Mouse (Mus musculus): ENCODE results near the gene Usp4. TPM values are rescaled to one million over a fixed set of nuclear protein-coding genes. Genes with fewer than 3 reads are reported as not detected.

The Usp4 gene
- polyA plus RNA-seq, 1 experiment = 89.4 TPM

DNA sequence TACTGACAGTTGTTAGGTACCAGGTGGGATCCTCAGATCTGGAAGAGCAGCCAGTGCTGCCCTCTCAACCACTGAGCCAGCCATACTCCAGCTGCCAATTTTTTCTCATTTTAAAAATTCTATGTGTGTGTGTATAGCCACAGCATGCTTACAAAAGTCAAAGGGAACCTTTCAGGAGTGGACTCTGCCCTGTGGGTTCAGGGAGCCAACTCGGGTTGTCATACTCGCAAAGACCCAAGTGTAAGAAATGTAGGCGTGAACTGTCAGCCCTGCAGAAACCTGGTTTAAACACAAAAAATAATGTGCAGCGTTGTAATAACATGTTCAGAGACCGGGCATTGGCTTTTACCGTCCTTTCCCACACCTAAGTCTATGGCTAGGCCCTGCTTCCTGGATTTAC, 46.5 kb downstream of the Usp4 start:
- Histone ChIP-seq H3K4me2 (ENCODE audit: low read depth) (no peak overlapping the region), H3K79me2 (ENCODE audit: control insufficient read depth, insufficient read depth) (no peaks in the 10 kb centered on the region), H3ac (ENCODE audit: control insufficient read depth, insufficient read length) (no peak overlapping the region), H3K36me3 (ENCODE audit: control insufficient read depth, insufficient read depth) (peaks cover 9% of the 10 kb centered on the region), H3K27me3 (ENCODE audit: control insufficient read depth, insufficient read depth, insufficient read length) (no peaks in the 10 kb centered on the region), H3K4me3 (no peak overlapping the region)
- no peak for TF ChIP-seq TCF3 (IDR thresholded peaks at IDR 0.05; ENCODE audit: insufficient read length, low read depth)
- TF ChIP-seq SRF (IDR thresholded peaks at IDR 0.05; ENCODE audit: control insufficient read depth, insufficient read length, low read depth) = no peak
- TF ChIP-seq CEBPB (IDR thresholded peaks at IDR 0.05; ENCODE audit: insufficient read depth, poor library complexity, severe bottlenecking) = no peak
- no peak for TF ChIP-seq TCF12 (IDR thresholded peaks at IDR 0.05; ENCODE audit: insufficient read depth, poor library complexity, severe bottlenecking)
- no peak for TF ChIP-seq MYOD1 (IDR thresholded peaks at IDR 0.05; ENCODE audit: control insufficient read depth in 1 of 3, insufficient read length in 2 of 3, low read depth in 2 of 3)
- TF ChIP-seq POLR2A (IDR thresholded peaks at IDR 0.05; ENCODE audit: insufficient read length, low read depth) = no peak
- no peak for TF ChIP-seq E2F4 (IDR thresholded peaks at IDR 0.05; ENCODE audit: insufficient read depth)
- TF ChIP-seq POLR2AphosphoS2 (IDR thresholded peaks at IDR 0.05; ENCODE audit: insufficient read length, low read depth) = no peak
- no peak for TF ChIP-seq MAX (IDR thresholded peaks at IDR 0.05; ENCODE audit: low read depth)
- TF ChIP-seq REST (IDR thresholded peaks at IDR 0.05; ENCODE audit: insufficient read depth, insufficient read length) = no peak
- TF ChIP-seq MYOG (IDR thresholded peaks at IDR 0.05; ENCODE audit: control insufficient read depth in 1 of 3, insufficient read depth in 1 of 3, insufficient read length in 2 of 3, low read depth in 2 of 3) = no peak
- TF ChIP-seq USF1 (IDR thresholded peaks at IDR 0.05; ENCODE audit: low read depth) = no peak

DNA sequence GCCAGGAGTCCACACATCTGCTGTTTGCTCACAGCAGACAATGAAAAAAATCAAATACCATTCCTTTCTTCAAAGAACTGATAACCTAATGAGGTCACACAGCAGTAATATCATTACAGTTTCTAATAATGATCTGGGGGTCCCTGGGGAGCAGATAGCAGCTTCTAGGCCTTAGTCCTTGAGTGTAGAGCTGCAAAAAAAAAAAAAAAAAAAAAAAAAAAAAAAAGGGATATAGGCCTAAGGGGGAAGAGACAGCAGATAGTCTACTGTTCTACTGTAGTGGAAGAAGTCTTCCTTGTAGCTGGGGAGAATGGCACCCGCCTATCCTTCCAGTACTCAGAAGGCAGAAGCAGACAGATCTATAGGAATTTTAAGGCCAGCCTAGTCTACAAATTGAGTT, 47.8 kb downstream of the Usp4 start:
- H3ac ChIP-seq (ENCODE audit: control insufficient read depth, insufficient read length) = no peak overlapping the region

DNA sequence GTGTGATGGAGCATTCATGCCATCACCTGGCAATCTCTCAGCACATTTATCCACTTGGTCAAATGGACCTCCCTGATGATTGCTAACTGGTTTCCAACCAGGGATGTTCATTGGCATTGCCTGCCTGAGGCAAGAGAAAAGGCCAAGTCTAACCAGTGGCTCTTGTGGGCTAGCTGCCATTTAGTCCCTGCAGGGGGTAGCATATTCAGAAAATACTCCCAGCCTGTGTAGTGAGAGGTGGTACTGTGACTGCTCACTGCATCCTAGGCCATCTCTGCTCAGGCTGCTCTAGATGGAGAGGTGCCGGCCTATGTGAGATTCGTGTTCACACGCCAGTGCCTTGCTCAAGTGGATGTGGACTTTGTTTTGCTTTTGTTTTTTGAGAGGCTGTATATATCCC, 50.7 kb downstream of the Usp4 start:
- Histone ChIP-seq H3K4me3 (no peak overlapping the region), H3K79me2 (ENCODE audit: control insufficient read depth, insufficient read depth) (no peaks in the 10 kb centered on the region), H3K4me2 (ENCODE audit: low read depth) (no peak overlapping the region), H3K36me3 (ENCODE audit: control insufficient read depth, insufficient read depth) (no peaks in the 10 kb centered on the region), H3K27me3 (ENCODE audit: control insufficient read depth, insufficient read depth, insufficient read length) (no peaks in the 10 kb centered on the region), H3ac (ENCODE audit: control insufficient read depth, insufficient read length) (no peak overlapping the region)
- TF ChIP-seq POLR2A (IDR thresholded peaks at IDR 0.05; ENCODE audit: insufficient read length, low read depth) (no peak), CEBPB (IDR thresholded peaks at IDR 0.05; ENCODE audit: insufficient read depth, poor library complexity, severe bottlenecking) (no peak), USF1 (IDR thresholded peaks at IDR 0.05; ENCODE audit: low read depth) (no peak), MYOG (IDR thresholded peaks at IDR 0.05; ENCODE audit: control insufficient read depth in 1 of 3, insufficient read depth in 1 of 3, insufficient read length in 2 of 3, low read depth in 2 of 3) (no peak), E2F4 (IDR thresholded peaks at IDR 0.05; ENCODE audit: insufficient read depth) (no peak), MAX (IDR thresholded peaks at IDR 0.05; ENCODE audit: low read depth) (no peak), TCF3 (IDR thresholded peaks at IDR 0.05; ENCODE audit: insufficient read length, low read depth) (no peak), TCF12 (IDR thresholded peaks at IDR 0.05; ENCODE audit: insufficient read depth, poor library complexity, severe bottlenecking) (no peak), REST (IDR thresholded peaks at IDR 0.05; ENCODE audit: insufficient read depth, insufficient read length) (no peak), POLR2AphosphoS2 (IDR thresholded peaks at IDR 0.05; ENCODE audit: insufficient read length, low read depth) (no peak), MYOD1 (IDR thresholded peaks at IDR 0.05; ENCODE audit: control insufficient read depth in 1 of 3, insufficient read length in 2 of 3, low read depth in 2 of 3) (no peak), SRF (IDR thresholded peaks at IDR 0.05; ENCODE audit: control insufficient read depth, insufficient read length, low read depth) (no peak)

More for the DNA sequence above, 47.8 kb downstream of the Usp4 start:
- TF ChIP-seq E2F4 (IDR thresholded peaks at IDR 0.05; ENCODE audit: insufficient read depth) (no peak), MYOG (IDR thresholded peaks at IDR 0.05; ENCODE audit: control insufficient read depth in 1 of 3, insufficient read depth in 1 of 3, insufficient read length in 2 of 3, low read depth in 2 of 3) (no peak), CEBPB (IDR thresholded peaks at IDR 0.05; ENCODE audit: insufficient read depth, poor library complexity, severe bottlenecking) (no peak), USF1 (IDR thresholded peaks at IDR 0.05; ENCODE audit: low read depth) (no peak), SRF (IDR thresholded peaks at IDR 0.05; ENCODE audit: control insufficient read depth, insufficient read length, low read depth) (no peak), TCF12 (IDR thresholded peaks at IDR 0.05; ENCODE audit: insufficient read depth, poor library complexity, severe bottlenecking) (no peak), REST (IDR thresholded peaks at IDR 0.05; ENCODE audit: insufficient read depth, insufficient read length) (no peak), POLR2AphosphoS2 (IDR thresholded peaks at IDR 0.05; ENCODE audit: insufficient read length, low read depth) (no peak), TCF3 (IDR thresholded peaks at IDR 0.05; ENCODE audit: insufficient read length, low read depth) (no peak), POLR2A (IDR thresholded peaks at IDR 0.05; ENCODE audit: insufficient read length, low read depth) (no peak), MYOD1 (IDR thresholded peaks at IDR 0.05; ENCODE audit: control insufficient read depth in 1 of 3, insufficient read length in 2 of 3, low read depth in 2 of 3) (no peak), MAX (IDR thresholded peaks at IDR 0.05; ENCODE audit: low read depth) (no peak)
- H3K27me3 ChIP-seq (ENCODE audit: control insufficient read depth, insufficient read depth, insufficient read length) = no peaks in the 10 kb centered on the region
- H3K36me3 ChIP-seq (ENCODE audit: control insufficient read depth, insufficient read depth) = peaks cover 9% of the 10 kb centered on the region
- H3K79me2 ChIP-seq (ENCODE audit: control insufficient read depth, insufficient read depth) = no peaks in the 10 kb centered on the region
- no peak overlapping the region for H3K4me2 ChIP-seq (ENCODE audit: low read depth)
- H3K4me3 ChIP-seq = no peak overlapping the region

DNA sequence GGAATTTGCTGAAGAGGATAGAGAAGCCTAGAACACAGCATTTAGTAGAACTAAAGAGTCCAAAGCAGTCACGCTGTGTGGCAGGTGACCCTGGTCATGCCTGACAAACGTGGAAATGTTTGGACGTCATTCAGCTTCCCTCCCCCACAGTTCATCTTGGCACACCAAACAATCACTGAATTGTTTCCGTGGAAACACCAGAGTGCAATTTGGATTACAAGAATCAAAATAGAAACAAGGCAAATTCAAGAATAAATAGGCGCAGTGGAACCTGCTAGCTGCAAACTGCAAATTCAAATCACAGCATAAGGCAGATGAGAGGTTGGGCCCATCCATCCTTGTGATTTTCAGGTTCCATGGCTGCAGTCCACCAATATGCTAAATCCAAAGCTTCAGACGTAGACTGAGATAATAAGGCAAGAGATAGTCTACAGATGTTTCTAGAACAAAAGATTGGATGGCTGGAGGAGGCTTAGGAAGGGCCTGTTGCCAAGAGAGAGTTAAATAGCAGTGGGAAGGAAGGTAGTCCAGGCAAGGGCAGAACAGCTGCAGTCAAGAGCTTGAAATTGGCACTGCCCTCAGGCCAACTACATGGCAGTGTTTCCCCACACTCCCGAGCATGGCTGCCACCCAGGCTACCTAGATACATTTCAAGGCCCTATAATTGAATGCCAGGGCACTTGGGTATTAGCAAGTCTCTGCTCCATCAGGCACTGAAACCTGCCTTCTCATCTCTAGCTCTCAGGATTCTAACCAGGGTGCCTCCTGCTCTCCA, 53.7 kb downstream of the Usp4 start:
- Histone ChIP-seq H3K4me2 (ENCODE audit: low read depth) (no peak overlapping the region), H3K27me3 (ENCODE audit: control insufficient read depth, insufficient read depth, insufficient read length) (no peaks in the 10 kb centered on the region), H3K36me3 (ENCODE audit: control insufficient read depth, insufficient read depth) (no peaks in the 10 kb centered on the region), H3K79me2 (ENCODE audit: control insufficient read depth, insufficient read depth) (no peaks in the 10 kb centered on the region), H3K4me3 (no peak overlapping the region), H3ac (ENCODE audit: control insufficient read depth, insufficient read length) (no peak overlapping the region)
- TF ChIP-seq SRF (IDR thresholded peaks at IDR 0.05; ENCODE audit: control insufficient read depth, insufficient read length, low read depth) = no peak
- peak in 1 of 3 experiments; percentile 69 for TF ChIP-seq MYOD1 (IDR thresholded peaks at IDR 0.05; ENCODE audit: control insufficient read depth in 1 of 3, insufficient read length in 2 of 3, low read depth in 2 of 3)
- no peak for TF ChIP-seq POLR2A (IDR thresholded peaks at IDR 0.05; ENCODE audit: insufficient read length, low read depth)
- peak in 1 of 3 experiments; percentile 55 for TF ChIP-seq MYOG (IDR thresholded peaks at IDR 0.05; ENCODE audit: control insufficient read depth in 1 of 3, insufficient read depth in 1 of 3, insufficient read length in 2 of 3, low read depth in 2 of 3)
- no peak for TF ChIP-seq TCF12 (IDR thresholded peaks at IDR 0.05; ENCODE audit: insufficient read depth, poor library complexity, severe bottlenecking)
- no peak for TF ChIP-seq TCF3 (IDR thresholded peaks at IDR 0.05; ENCODE audit: insufficient read length, low read depth)
- TF ChIP-seq E2F4 (IDR thresholded peaks at IDR 0.05; ENCODE audit: insufficient read depth) = no peak
- TF ChIP-seq POLR2AphosphoS2 (IDR thresholded peaks at IDR 0.05; ENCODE audit: insufficient read length, low read depth) = no peak

All from myocyte (in vitro differentiated cells).